Mouse (Mus musculus) bone marrow macrophage, adult 2 months (primary cell): ENCODE measurements at regions not wholly inside any gene's neighbourhood (a gene's known extent, or its start where the extent isn't known, plus 50 kb on each side); places are given as distances from the start of the nearest gene placed in this dataset.

Source experiments
- CTCF ChIP-seq: IDR thresholded peaks from 2 replicates; pipeline ENCODE4 v1.5.1; 2012; ENCODE audit warnings: low read depth, mild to moderate bottlenecking, low read length, moderate library complexity
- POLR2A ChIP-seq: IDR thresholded peaks from 2 replicates; pipeline ENCODE4 v1.6.1; 2012; ENCODE audit warnings: mild to moderate bottlenecking, low read depth, low read length, borderline replicate concordance

- no peak for TF ChIP-seq POLR2A
- TF ChIP-seq CTCF: no peak
Observed at GRCm38 (mm10) chr6:144863430-144863994, 81.7 kb upstream of the Sox5 start.
